Mouse (Mus musculus): ENCODE measurements around the gene Slc35b3.

Slc35b3 gene

DNA sequence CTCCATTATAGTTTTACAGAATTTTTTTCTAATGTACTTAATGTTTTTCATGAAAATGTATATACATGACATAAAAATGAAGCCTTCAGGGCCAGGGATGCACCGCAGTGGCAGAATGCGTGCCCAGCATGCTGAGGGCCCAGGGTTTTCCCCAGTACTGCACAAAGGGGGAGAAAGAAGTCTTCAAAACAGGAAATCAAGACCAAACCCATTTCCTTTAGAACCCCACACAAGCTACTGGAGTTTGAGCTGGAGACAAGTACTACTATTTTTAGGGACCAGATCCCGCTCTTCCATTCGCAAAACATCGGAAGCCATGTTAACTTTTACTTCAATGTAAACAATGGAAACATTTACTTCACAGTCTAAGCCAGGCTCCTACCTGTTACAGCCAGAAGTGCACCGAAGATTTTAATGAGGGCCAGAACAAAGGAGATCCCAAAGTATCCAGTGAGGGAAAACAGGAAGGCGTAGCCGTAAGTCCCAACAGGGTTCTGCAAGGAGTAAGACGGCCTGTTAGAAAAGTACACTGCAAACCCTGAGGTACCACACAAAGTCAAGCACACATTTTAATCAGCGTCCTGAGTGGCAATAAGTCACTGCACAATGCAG, 23.7 kb downstream of the Slc35b3 start:
- DNase-seq = no peak

DNA sequence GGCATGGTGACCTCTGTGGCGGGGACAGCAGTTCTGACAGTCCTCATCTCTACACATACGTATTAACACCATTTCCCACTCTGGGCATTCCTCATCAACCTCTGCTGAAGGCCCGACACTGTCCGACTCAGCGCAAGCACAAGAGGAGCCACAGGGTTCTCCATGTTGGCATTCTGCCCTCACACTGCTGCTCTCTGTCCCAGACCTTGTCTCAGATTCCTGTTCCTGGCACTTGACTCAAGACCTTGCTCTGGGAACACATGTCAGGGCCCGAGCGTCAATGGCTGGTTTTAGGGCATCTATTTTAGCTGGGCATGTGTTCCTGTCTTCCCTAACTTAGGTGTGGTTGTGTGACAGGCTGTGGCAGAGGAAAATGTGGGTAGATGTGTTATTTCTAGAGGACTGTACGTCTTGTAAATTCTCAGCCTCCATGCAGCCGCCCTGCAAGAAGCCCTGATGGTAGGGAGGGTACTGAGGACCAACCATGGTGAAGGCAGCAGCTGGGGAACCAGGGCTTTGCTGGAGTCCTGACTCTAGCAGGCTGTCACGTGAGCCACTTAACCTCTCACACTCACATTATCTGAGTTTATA, 24.7 kb downstream of the Slc35b3 start:
- no peak for DNase-seq

DNA sequence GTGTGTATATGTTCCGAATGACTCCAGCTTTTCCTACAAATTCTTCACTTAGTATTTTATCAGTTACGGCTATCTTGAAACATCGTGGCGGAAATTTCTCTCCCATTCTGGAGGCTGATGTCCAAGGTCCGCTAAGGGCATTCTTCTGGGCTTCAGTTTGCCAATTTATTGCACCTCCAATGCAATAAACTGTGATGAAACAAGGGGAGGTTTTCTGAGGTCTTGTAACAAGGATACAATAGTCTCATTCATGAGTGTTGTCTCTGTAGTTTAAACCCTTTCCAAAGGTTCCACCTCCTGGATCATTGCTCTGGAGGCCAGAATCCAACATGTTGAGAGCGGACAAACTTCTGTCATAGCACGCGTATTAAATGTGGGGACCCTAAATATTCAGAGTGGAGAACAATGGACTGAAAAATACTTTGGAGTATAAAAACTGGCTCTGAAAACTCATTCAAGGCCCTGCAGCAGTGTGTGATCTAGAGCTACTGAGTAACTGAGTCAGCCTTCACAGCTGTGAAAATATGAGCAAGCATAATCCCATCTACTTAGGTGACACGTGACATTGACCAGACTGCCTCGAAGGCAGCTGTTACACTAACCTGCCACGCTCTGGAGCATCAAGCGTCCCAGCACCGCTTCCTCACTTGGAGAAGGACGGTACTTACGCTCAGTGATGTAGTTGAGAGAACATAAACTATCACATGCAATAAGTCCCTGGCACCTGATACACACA, 30.7 kb downstream of the Slc35b3 start:
- DNase-seq = no peak

DNA sequence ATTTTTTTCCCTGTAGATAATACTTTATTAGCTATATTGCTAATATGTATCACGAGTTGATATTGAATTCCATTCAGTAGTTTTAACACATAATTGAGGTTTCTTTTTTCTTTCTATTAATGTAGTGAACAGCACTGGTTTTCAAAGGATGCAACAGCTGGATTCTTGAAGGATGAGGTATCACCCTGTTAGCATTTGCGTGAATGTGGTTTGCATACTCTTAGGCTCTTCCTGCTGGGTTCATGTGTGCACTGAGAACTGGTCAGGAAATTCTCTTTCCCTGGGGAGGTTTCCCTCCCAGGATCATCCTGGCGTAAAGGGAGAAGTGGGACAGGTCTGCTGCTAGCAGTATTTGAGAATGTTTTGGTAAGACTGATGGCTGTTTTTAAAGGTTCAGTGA, 38.0 kb downstream of the Slc35b3 start:
- DNase-seq = no peak

DNA sequence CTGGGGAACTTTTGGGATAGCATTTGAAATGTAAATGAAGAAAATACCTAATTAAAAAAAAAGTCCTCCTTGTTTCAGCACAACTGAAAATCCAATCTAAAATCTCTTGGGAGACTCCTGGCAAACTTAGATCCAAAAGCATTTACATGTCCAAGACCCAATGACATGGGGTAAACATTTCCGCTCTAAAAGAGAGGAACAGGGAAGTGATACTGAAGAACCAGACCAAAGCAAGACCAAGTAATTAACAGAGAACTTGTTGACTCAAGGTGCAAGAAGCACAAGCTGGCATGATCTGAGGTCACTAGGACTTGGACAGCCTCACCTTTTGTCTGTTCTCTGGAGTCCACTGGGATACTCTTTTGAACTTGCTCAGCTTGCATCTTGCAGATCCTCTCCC, 39.4 kb downstream of the Slc35b3 start:
- DNase-seq = no peak

DNA sequence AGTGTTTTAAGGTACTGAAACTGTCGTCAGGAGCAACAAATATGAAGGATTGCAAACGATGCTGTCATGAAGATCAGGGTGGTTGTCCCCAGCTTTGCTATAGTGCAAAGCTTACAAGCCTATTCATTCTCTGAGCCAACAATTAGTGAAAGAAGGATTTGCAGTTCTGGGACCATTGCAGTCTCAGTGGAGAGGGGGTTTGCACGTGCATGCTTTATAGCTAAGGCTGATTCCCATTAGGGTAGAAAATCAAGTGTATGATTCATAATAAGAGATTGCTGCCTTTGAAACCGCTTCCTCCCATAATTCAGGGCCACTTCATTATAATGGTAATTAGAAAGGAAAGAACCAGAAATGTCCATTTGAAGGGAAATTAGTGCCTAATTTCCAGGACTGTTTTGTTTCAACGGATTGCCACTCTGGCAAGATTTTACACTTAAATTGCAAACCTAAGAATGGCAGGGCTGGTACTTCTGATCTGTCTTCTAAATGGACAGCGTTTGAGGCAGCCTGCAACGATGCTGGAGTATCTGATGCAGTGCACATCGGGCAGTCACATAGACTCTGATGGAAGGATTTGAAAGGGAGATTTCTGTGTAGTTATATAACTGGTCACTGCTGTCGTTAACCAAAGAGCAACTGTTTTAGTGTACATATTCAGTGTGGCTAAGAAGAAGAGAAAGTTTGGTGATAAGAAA, 42.3 kb downstream of the Slc35b3 start:
- DNase-seq = no peak

DNA sequence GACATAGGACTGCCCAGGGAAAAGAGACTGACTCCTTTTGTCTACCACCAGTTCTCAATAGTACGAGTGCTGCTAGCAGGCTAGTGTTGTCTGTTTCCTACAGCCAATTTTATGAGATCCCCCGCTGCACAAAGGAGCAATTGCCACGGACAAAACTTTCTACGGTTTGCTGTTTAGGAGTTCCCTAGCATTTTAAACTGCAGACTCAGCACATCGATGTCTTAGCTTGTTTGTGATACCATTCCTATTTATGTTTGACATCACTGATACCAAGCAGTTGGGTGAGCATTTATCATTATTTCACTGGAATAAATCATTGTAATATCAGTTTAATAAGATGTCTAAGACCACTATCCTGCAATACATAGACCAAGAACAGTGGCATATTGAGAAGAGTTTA, 43.1 kb downstream of the Slc35b3 start:
- no peak for DNase-seq

DNA sequence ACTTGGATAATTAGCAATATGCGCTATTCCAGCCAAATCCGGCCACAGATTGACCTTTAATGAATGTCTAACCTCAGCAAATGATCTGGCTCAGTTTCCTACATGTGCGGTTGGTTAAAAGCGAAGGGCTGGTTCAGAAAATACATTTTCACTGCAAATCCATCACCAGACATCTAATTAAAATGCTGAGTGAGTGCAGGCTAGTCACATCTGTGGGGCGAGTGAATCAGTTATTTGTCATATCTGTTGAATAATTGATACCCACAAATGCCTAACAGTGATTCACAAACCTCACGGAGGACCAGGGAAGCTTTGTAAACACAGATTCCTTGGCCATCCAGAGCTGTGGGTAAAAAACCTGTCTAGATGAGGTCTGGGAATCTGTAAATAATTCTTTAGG, 45.9 kb downstream of the Slc35b3 start:
- no peak for DNase-seq

DNA sequence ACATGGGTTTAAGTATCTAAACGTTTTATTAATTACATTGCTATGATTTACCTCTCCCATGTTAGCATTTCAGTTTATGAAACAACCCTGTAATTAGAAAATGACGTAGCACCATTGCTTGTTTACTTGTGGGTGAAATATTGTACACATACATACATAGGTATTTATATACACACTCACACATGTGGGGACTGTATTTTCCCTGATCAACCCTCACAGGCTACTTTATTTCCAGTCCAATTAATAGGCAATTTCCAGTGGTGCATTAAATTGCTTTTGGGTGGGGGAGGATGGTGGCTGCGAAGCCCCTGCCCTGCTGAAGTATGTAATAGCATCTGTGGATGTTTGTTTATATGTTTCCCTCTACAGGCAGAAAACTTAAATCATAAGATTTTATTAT, 68.3 kb downstream of the Slc35b3 start:
- DNase-seq = no peak

Measured in right cerebral cortex, postnatal 4 days (tissue).